Mouse (Mus musculus) bone marrow, adult 2 months (tissue): ENCODE results near the gene Faap24. TPM values are rescaled to one million over a fixed set of nuclear protein-coding genes. Genes with fewer than 3 reads are reported as not detected.
A peak's percentile ranks its signal among the peaks of the same experiment; 100 is the strongest.

Experiments used
- H3K27ac ChIP-seq: fragments of 200-500 bp; 2 replicates; pipeline ENCODE4 v1.5.1; 2012; ENCODE audit warnings: low read depth, mild to moderate bottlenecking, control low read depth, inconsistent platforms, low read length; ENCODE audit not compliant: control insufficient read depth, poor library complexity, insufficient read depth
- H3K4me1 ChIP-seq: fragments of 200-500 bp; 2 replicates; pipeline ENCODE4 v1.6.1; 2011; ENCODE audit warnings: low read length; ENCODE audit not compliant: control insufficient read depth, insufficient read depth
- H3K4me3 ChIP-seq: fragments of 200-500 bp; replicated peaks from 2 replicates; pipeline ENCODE3; 2011; ENCODE audit warnings: mild to moderate bottlenecking, low read depth, low read length, control low read depth; ENCODE audit not compliant: control insufficient read depth
- CTCF ChIP-seq: fragments of 200-500 bp; IDR thresholded peaks from 2 replicates; pipeline ENCODE4 v1.5.1; 2011; ENCODE audit warnings: low read length, control low read depth; ENCODE audit not compliant: control insufficient read depth, insufficient read depth
- POLR2A ChIP-seq: fragments of 200-500 bp; IDR thresholded peaks from 2 replicates; pipeline ENCODE4 v1.6.1; 2011; ENCODE audit warnings: low read depth, mild to moderate bottlenecking, control low read depth, low read length, borderline replicate concordance; ENCODE audit not compliant: control insufficient read depth
- WGBS: fragments of 180-500 bp; shearing (Covaris S2); methylation state at CpG from one replicate; pipeline ENCODE4 v1.1.7; 2018; 5-methylcytosine and 5-hydroxymethylcytosine counted together
- polyA plus RNA-seq: library from polyadenylated mRNA; stranded (reverse); fragments of >200 nt; gene quantifications from 2 replicates; pipeline ENCODE4 v1.2.4, GENCODE M21; 2011; ENCODE audit warnings: low replicate concordance; ENCODE audit not compliant: missing spikeins, insufficient read depth, insufficient read length

Gene Faap24
- 7.3 and 8.2 TPM in 2 replicates for polyA plus RNA-seq

DNA sequence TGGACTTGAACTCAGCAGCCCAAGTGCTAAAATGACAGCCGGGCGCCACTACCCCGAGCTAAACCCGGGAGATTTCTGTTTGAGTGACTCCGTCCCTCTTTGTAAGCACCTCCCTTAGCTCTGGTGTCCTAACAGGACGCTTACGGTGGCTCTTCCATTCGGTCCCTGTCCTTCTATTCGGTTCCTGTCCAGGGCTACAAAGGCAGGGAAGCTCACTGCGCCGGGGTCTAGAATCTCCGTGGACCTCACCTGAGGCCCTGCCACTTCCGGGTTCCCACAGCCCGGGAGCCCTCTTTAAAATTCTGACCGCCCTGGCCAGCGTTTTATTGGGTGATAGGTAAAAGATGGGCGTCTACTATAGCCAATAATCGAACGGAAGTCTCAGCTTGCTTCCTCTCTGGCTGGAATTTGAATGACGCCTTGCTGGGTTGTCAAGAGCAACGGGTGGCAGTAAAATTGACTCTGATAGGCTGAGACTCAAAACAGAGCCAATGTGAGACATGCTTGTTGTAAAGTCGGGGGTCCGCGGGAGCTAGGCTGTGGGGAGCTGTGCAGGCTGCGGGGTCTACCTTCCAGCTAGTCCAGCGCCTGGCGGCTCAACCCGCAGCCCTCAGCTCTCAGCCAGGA is at the start of gene Faap24, which contains the start of gene Cep89:
TSS of gene Faap24 (minus strand) at position 295 of the 627 bp plus-strand sequence.
TSS of gene Cep89 (plus strand) at position 494 of the 627 bp plus-strand sequence.
- Histone ChIP-seq H3K4me3 (peak within 1 kb of the TSS; percentile 98), H3K27ac (peak within 1 kb of the TSS; percentile 40; the same call in 1 of the 2 replicates), H3K4me1 (no peaks in the 10 kb centered on the region; the same call in 1 of the 2 replicates)
- WGBS = under 1% methylated on average over 28 of the region's 28 CpGs
- TF ChIP-seq POLR2A (peak; percentile 40; the same call in 1 of the 2 replicates), CTCF (no peak)

DNA sequence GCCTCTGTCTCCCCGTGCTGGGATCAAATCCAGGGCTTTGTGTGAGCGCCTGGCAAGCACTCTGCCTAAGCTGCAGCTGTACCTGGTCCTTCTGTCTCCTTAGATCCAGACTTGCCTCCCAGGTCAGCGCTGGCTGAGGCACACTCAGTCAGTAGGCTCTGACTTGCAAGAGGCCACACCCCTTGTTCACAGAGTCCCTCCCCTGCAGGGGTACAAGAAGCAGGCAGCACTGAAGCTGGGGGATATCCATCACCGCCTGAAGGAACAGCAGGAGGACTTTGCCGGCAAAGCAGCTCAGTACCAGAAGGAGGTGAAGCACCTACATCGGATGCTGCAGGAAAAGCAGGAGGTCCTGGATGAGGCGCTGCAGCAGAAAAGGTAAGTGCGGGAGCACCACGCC is 38.6 kb upstream of the Faap24 start:
- TF ChIP-seq POLR2A = no peak
- no peak for TF ChIP-seq CTCF
- Histone ChIP-seq H3K4me1 (peaks cover 2% of the 10 kb centered on the region; the same call in 1 of the 2 replicates), H3K27ac (no peak overlapping the region), H3K4me3 (no peak overlapping the region)
- WGBS = 89% methylated on average over 9 of the region's 9 CpGs

DNA sequence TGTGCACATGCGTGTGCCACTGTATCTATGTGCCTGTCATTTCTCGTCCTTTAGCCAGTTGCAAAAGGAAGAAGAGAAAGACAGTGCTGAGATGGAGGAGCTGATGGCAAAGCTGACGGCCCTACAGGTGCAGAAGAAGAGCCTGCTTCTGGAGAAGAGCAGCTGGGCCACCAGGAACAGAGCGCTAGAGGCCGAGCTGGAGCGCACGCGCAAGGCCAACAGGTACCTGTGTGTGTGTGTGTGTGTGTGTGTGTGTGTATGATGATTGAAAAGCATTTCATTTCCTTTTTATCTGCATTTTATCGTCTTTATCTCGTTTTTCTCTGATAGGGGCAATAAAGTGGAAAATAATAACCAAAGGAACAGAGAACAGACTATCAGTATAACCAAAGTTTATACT is 31.5 kb upstream of the Faap24 start:
- Histone ChIP-seq H3K4me3 (no peak overlapping the region), H3K4me1 (no peaks in the 10 kb centered on the region), H3K27ac (no peak overlapping the region)
- TF ChIP-seq CTCF (no peak), POLR2A (no peak)
- 89% methylated on average over 10 of the region's 10 CpGs for WGBS

DNA sequence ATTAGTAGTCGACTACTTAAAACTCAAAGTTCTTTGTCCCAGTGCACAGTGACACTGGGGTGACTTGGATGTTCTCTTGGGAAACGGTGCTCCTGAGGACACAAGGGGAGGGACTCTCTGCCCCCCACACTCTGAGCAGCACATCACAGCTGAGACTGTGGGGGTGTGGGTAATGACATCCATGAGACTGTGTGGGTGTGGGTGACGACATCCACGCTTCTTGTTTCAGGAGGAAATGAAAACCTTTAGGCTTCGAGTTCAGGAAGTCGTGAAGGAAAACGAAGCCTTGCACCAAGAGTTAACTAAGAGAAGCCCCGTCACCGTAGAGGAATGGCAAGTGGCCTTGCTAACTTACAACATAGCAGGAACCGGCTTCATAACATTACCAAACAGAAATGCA is 26.4 kb upstream of the Faap24 start:
- Histone ChIP-seq H3K4me3 (no peak overlapping the region), H3K27ac (no peak overlapping the region), H3K4me1 (peaks cover 2% of the 10 kb centered on the region; the same call in 1 of the 2 replicates)
- no peak for TF ChIP-seq POLR2A
- no peak for TF ChIP-seq CTCF
- 58% methylated on average over 10 of the region's 10 CpGs for WGBS

DNA sequence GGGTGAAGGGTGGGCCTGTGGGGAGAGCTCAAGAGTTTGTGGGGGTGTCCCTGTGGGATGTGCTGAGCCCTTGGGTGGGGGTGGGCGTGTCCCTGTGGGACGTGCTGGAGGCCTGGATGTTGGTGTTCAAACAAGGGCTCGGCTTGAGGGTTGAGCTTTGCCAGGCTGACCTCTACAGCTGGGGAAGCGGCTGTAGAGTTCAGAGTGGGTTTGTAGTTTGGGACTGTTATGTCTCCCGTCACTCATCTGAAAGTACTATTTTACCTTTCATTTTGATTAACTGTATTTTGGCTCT is 20.0 kb upstream of the Faap24 start:
- Histone ChIP-seq H3K27ac (peak overlapping the region; percentile 79), H3K4me3 (no peak overlapping the region), H3K4me1 (peaks cover 2% of the 10 kb centered on the region; the same call in 1 of the 2 replicates)
- 84% methylated on average over 5 of the region's 5 CpGs for WGBS
- no peak for TF ChIP-seq POLR2A
- no peak for TF ChIP-seq CTCF

DNA sequence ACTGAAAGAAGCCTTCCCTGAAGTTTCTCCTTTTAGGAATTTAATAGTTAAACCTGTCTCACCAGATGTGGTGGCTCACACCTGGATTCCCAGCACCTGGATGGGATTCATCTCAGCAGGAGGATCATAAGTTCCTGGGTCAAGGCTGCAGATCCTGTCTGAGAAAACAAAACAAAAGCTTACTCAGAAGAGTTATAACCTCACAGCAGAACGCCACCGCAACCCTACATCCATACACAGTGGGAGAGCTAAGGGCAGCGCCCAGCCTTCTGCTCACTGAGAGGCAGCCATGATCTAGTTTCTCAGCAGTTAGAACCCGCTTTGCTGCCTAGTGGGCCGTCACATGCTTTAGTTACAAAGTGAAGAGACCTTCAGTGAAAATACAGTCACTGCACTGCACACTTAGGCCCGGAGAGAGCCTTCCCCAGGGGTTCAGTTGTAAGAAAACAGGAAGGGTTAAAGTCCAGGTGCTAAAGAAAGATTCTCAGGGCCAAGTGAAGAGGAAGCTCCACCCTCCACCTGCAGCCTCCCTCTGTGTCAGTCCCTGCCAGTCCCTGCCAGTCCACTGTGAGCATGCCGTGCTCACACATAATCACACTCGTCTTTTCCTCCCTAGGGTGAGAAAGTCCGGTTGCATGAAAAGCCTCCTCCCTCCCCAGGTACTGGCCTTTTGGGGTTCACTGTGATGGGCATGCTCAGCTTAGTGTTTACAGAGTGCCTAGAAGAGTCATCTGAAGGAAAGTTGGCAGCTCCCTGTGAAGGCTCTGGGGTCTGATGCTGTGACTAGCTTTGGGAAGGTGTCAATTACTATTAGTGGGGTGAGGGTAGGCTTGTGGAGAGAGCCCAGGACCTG is 19.4 kb upstream of the Faap24 start:
- Histone ChIP-seq H3K4me1 (peaks cover 2% of the 10 kb centered on the region; the same call in 1 of the 2 replicates), H3K27ac (peak overlapping the region; percentile 85), H3K4me3 (peak overlapping the region; percentile 59)
- 79% methylated on average over 9 of the region's 9 CpGs for WGBS
- TF ChIP-seq CTCF = no peak
- no peak for TF ChIP-seq POLR2A

DNA sequence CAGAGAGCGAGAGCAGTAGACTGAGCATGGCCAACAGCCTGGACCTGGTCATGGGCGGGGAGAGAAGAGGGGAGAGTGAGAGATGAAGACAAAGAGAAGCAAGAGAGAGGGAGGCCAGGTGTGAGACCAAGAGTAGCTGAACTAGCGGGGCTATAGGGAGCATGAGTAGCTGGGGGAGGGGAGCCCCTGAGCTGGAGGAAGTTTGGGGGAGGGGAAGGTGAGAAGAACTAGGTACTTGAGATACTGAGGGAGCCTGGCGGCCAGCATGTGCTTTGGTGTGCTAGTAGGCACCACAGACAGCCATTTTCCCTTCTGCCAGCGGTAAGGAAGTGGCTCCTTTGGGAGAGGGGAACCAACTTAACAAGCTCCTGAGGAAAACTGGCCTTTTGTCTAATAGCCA is 18.6 kb upstream of the Faap24 start:
- peak overlapping the region; percentile 63; the same call in 1 of the 2 replicates for H3K27ac ChIP-seq
- WGBS = 83% methylated on average over 5 of the region's 5 CpGs

DNA sequence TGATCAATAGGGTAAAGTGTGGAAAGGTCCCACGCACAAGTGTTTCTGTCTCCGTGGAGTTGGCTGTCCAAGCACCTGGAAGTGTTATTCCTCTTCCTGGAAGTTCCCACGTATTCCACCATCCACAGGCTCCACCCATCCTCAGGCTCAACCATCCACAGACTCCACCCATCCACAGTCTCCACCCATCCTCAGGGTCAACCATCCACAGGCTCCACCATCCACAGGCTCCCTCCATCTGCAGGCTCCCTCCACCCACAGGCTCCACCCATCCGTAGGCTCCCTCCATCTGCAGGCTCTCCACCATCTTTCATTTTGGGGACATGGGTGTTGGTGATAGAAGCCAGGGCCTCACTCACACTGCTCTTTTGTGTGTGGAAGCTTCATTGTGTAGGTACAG is 4.5 kb upstream of the Faap24 start:
- TF ChIP-seq POLR2A (no peak), CTCF (no peak)
- H3K4me1 ChIP-seq = no peaks in the 10 kb centered on the region; the same call in 1 of the 2 replicates
- H3K27ac ChIP-seq = no peak overlapping the region
- 87% methylated on average over 4 of the region's 4 CpGs for WGBS
- H3K4me3 ChIP-seq = no peak overlapping the region

More for the DNA sequence above, 18.6 kb upstream of the Faap24 start:
- TF ChIP-seq CTCF (no peak), POLR2A (no peak)
- Histone ChIP-seq H3K4me3 (no peak overlapping the region), H3K4me1 (peaks cover 2% of the 10 kb centered on the region; the same call in 1 of the 2 replicates)
